Mouse (Mus musculus): ENCODE results near the gene Ceacam19. TPM values are rescaled to one million over a fixed set of nuclear protein-coding genes. Genes with fewer than 3 reads are reported as not detected.

The Ceacam19 gene
- polyA plus RNA-seq, 1 experiment from 2014 or later = 1.2 TPM

DNA sequence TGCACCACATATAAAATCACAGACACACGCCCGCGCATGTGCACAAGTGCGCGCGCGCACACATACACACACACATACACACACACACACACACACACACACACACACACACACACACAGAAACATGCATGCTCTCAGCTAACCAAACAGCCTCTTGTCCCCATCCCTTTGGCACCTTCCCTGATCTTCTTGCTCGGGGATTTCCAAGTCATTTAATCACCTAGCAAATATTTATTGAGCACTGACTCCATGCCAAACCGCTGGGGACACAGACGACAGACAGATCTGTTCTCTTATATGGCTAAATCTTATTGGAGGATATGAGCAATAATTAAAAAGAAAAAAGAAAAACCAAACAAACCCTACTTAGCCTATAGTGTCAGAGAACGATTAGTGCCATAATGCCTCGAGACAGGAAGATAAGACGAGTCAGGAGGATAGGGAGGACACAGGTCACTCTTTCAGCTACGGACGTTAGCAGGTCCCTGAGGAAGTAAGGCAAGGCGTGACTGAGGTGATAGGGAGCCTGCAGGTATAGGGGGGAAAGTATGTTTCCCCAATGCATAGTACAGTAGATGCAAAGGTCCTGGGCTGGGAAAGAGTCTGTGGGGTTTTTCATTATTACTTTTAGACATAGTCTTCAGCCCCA lies 19.9 kb downstream of the Ceacam19 start:
- Histone ChIP-seq H3K4me1 (ENCODE audit: control insufficient read depth, insufficient read depth, low read length) (no peaks in the 10 kb centered on the region), H3K27ac (replicated peaks; ENCODE audit: low read depth, low read length) (no peak overlapping the region)

DNA sequence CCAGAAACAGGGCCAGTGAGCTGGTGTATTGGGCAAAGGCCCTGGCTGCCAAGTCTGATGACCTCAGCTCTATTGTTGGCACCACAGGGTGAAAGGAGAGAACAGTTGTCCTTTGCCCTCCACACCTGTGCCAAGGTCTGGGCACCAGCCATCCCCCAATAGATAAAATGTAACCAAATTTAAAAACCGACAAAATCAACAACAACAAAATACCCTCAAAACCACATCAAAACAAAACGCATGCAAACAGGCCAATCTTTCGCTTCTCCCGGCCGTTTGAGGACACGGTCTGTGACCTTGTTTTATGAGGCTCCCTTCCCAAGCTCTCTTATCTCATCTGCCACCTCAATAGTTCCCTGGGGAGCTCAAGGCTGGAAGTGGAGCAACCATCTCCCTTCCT lies 21.3 kb downstream of the Ceacam19 start:
- no peak overlapping the region for H3K9ac ChIP-seq (ENCODE audit: low read depth, low read length)
- H3K27ac ChIP-seq (replicated peaks; ENCODE audit: low read depth, low read length) = no peak overlapping the region
- ATAC-seq (ENCODE audit: low read depth) (no peak), DNase-seq (ENCODE audit: low spot score) (no peak)
- no peaks in the 10 kb centered on the region for H3K36me3 ChIP-seq (ENCODE audit: control insufficient read depth, insufficient read depth, low read length)
- 84% methylated on average over 6 of the region's 6 CpGs for WGBS
- H3K4me2 ChIP-seq (ENCODE audit: low read depth, low read length) = no peak overlapping the region
- no peaks in the 10 kb centered on the region for H3K4me1 ChIP-seq (ENCODE audit: control insufficient read depth, insufficient read depth, low read length)
- H3K9me3 ChIP-seq (ENCODE audit: control insufficient read depth, low read length) = no peaks in the 10 kb centered on the region
- no peaks in the 10 kb centered on the region for H3K27me3 ChIP-seq (replicated peaks; ENCODE audit: control insufficient read depth, insufficient read depth, low read length)
- H3K4me3 ChIP-seq (ENCODE audit: low read depth, low read length) = no peak overlapping the region

More for the DNA sequence above, 19.9 kb downstream of the Ceacam19 start:
- H3K4me3 ChIP-seq (ENCODE audit: low read depth, low read length) = no peak overlapping the region
- WGBS = 84% methylated on average over 16 of the region's 16 CpGs
- no peaks in the 10 kb centered on the region for H3K27me3 ChIP-seq (replicated peaks; ENCODE audit: control insufficient read depth, insufficient read depth, low read length)
- DNase-seq (ENCODE audit: low spot score) (no peak), ATAC-seq (ENCODE audit: low read depth) (no peak)
- H3K36me3 ChIP-seq (ENCODE audit: control insufficient read depth, insufficient read depth, low read length) = no peaks in the 10 kb centered on the region
- no peak overlapping the region for H3K4me2 ChIP-seq (ENCODE audit: low read depth, low read length)
- no peaks in the 10 kb centered on the region for H3K9me3 ChIP-seq (ENCODE audit: control insufficient read depth, low read length)
- no peak overlapping the region for H3K9ac ChIP-seq (ENCODE audit: low read depth, low read length)

DNA sequence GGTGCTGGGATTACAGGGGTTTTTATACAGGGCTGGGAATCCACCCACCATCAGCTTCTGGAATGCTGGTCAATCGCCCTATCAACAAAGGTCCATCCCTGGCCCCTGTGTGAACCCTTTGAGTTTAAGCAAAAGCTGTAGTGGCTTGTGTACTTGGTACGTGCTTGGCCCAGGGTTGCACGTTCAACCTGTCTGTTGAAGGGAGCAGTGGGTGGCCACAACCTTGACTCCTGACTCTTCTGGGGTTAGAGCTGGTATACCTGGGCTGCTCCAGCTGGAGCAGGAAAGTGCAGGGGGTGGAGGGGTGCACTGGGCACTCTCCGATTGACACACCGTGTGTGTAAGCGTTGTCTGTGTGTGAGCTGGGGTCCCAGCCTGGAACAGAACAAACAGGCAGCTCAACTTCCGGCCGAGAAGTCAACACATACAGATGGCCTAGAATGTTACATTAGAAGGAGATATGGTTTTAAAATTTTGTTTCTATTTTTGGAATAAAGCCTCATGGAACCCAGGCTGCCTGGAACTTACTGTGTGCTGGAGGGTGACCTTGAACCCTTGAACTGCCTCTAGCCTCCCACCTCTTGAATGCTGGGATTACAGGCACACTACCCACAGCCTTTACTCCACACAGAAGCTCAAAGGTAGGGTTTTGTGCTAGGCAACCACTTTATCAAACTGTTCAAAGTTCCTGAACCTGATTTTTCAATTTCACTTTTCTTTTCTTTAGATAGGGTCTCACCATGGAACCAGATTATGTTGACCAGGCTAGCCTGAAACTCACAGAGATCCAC lies 22.3 kb downstream of the Ceacam19 start:
- Histone ChIP-seq H3K27me3 (replicated peaks; ENCODE audit: control insufficient read depth, insufficient read depth, low read length) (no peaks in the 10 kb centered on the region), H3K4me3 (ENCODE audit: low read depth, low read length) (no peak overlapping the region), H3K9me3 (ENCODE audit: control insufficient read depth, low read length) (no peaks in the 10 kb centered on the region), H3K4me2 (ENCODE audit: low read depth, low read length) (no peak overlapping the region), H3K27ac (replicated peaks; ENCODE audit: low read depth, low read length) (no peak overlapping the region), H3K9ac (ENCODE audit: low read depth, low read length) (no peak overlapping the region), H3K4me1 (ENCODE audit: control insufficient read depth, insufficient read depth, low read length) (no peaks in the 10 kb centered on the region), H3K36me3 (ENCODE audit: control insufficient read depth, insufficient read depth, low read length) (no peaks in the 10 kb centered on the region)
- DNase-seq (ENCODE audit: low spot score) = no peak
- WGBS = 84% methylated on average over 8 of the region's 8 CpGs
- no peak for ATAC-seq (ENCODE audit: low read depth)

DNA sequence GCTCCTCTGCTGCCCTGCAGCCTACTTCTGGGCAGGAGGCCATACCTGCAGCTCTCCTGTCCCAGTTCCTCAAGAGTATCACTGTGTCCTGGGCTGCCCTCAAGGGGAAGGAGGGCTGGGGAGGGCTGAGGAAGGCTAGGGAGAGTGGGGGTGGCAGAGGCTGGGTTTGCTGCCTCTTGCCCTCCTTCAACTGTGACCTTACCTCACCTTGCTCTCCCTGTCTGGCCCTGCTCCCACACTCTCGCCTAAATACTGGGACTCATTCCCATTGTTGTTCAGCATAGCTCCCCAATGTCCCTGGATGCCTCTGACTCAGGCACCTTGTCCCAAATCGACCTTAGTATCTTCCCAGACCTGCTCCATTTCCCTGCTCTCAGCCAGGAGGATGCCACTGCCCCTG lies 23.5 kb downstream of the Ceacam19 start:
- H3K9me3 ChIP-seq (ENCODE audit: control insufficient read depth, low read length) = no peaks in the 10 kb centered on the region
- H3K9ac ChIP-seq (ENCODE audit: low read depth, low read length) = no peak overlapping the region
- DNase-seq (ENCODE audit: low spot score) (no peak), ATAC-seq (ENCODE audit: low read depth) (no peak)
- 21% methylated on average over 1 of the region's 2 CpGs for WGBS
- H3K27ac ChIP-seq (replicated peaks; ENCODE audit: low read depth, low read length) = no peak overlapping the region
- H3K4me3 ChIP-seq (ENCODE audit: low read depth, low read length) = no peak overlapping the region
- no peak overlapping the region for H3K4me2 ChIP-seq (ENCODE audit: low read depth, low read length)
- no peaks in the 10 kb centered on the region for H3K36me3 ChIP-seq (ENCODE audit: control insufficient read depth, insufficient read depth, low read length)
- H3K4me1 ChIP-seq (ENCODE audit: control insufficient read depth, insufficient read depth, low read length) = no peaks in the 10 kb centered on the region
- no peaks in the 10 kb centered on the region for H3K27me3 ChIP-seq (replicated peaks; ENCODE audit: control insufficient read depth, insufficient read depth, low read length)

DNA sequence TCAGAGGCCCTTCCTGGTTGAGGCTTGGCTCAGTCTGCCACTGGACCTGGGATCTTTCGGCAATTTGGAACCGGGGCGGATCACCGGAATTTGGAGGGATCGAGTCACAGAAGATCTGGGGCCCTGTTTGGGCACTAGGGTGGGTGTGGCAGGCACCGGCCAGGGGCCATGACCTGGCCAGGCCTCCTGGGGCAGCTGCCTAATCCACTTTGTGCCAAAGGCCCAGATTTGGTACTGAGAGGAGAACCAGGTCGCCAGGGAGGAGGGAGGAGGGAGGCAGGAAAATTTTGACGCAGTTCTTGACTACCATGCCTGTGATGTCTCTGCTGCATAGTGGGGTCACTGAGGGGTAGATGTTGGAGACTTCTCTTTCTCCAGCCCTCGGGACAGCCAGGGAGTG lies 26.6 kb downstream of the Ceacam19 start, which contains the start of gene Ceacam16:
Gene Ceacam16 (minus strand): TSS at position 101 of the 400 bp plus-strand sequence.
- ATAC-seq (ENCODE audit: low read depth) = no peak
- Histone ChIP-seq H3K9me3 (ENCODE audit: control insufficient read depth, low read length) (no peaks in the 10 kb centered on the region), H3K9ac (ENCODE audit: low read depth, low read length) (no peak within 1 kb of the TSS), H3K36me3 (ENCODE audit: control insufficient read depth, insufficient read depth, low read length) (no peaks in the 10 kb centered on the region), H3K4me3 (ENCODE audit: low read depth, low read length) (no peak within 1 kb of the TSS), H3K27me3 (replicated peaks; ENCODE audit: control insufficient read depth, insufficient read depth, low read length) (no peaks in the 10 kb centered on the region), H3K4me1 (ENCODE audit: control insufficient read depth, insufficient read depth, low read length) (no peaks in the 10 kb centered on the region), H3K4me2 (ENCODE audit: low read depth, low read length) (no peak within 1 kb of the TSS), H3K27ac (replicated peaks; ENCODE audit: low read depth, low read length) (no peak within 1 kb of the TSS)
- no peak for DNase-seq (ENCODE audit: low spot score)
- WGBS = 74% methylated on average over 9 of the region's 9 CpGs

DNA sequence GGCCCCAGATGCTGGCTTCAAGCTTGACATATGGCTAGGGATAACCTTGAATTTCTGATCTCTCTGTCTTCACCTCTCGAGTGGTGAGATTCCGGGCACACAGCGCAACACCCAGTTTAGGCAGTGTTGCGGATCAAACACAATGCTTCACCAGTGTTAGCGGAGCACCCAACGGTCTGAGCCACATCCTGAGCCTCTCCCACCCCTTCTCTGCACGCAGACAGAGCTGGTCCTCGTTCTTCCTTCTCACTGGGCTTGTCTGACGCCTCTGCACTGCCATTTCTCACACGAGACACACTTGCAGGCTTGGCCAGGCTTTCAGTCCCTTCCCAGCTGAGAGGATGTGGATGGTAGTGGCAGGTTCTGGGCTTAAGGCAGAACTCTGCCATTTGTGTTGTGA lies 28.0 kb downstream of the Ceacam19 start:
- H3K36me3 ChIP-seq (ENCODE audit: control insufficient read depth, insufficient read depth, low read length) = no peaks in the 10 kb centered on the region
- no peak overlapping the region for H3K9ac ChIP-seq (ENCODE audit: low read depth, low read length)
- no peaks in the 10 kb centered on the region for H3K27me3 ChIP-seq (replicated peaks; ENCODE audit: control insufficient read depth, insufficient read depth, low read length)
- H3K9me3 ChIP-seq (ENCODE audit: control insufficient read depth, low read length) = no peaks in the 10 kb centered on the region
- DNase-seq (ENCODE audit: low spot score) (no peak), ATAC-seq (ENCODE audit: low read depth) (no peak)
- H3K4me3 ChIP-seq (ENCODE audit: low read depth, low read length) = no peak overlapping the region
- H3K27ac ChIP-seq (replicated peaks; ENCODE audit: low read depth, low read length) = no peak overlapping the region
- no peaks in the 10 kb centered on the region for H3K4me1 ChIP-seq (ENCODE audit: control insufficient read depth, insufficient read depth, low read length)
- 71% methylated on average over 10 of the region's 10 CpGs for WGBS
- no peak overlapping the region for H3K4me2 ChIP-seq (ENCODE audit: low read depth, low read length)

DNA sequence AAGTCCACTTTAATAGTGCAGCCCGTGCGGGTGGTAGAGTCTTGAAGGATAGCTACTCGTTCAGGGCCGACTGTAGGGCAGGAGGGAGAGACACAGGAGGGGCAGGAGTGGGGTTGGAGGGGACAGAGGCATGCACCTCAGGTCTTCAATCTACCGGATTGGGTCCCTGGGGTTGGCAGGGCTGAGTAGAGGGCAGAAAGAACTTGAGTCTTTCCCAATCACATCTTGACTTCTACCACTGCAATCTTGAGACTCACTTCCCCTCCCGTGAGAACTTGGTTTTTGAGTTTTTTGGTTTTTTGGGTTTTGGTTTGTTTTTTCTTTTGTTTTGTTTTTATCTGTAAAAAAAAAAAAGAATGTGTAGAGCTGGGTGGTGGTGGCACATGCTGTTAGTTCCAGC lies 31.5 kb downstream of the Ceacam19 start:
- DNase-seq (ENCODE audit: low spot score) = no peak
- H3K27me3 ChIP-seq (replicated peaks; ENCODE audit: control insufficient read depth, insufficient read depth, low read length) = peaks cover 6% of the 10 kb centered on the region
- H3K36me3 ChIP-seq (ENCODE audit: control insufficient read depth, insufficient read depth, low read length) = no peaks in the 10 kb centered on the region
- no peak overlapping the region for H3K4me3 ChIP-seq (ENCODE audit: low read depth, low read length)
- no peak overlapping the region for H3K27ac ChIP-seq (replicated peaks; ENCODE audit: low read depth, low read length)
- no peak overlapping the region for H3K9ac ChIP-seq (ENCODE audit: low read depth, low read length)
- no peaks in the 10 kb centered on the region for H3K4me1 ChIP-seq (ENCODE audit: control insufficient read depth, insufficient read depth, low read length)
- WGBS = 76% methylated on average over 6 of the region's 6 CpGs
- no peak overlapping the region for H3K4me2 ChIP-seq (ENCODE audit: low read depth, low read length)
- no peaks in the 10 kb centered on the region for H3K9me3 ChIP-seq (ENCODE audit: control insufficient read depth, low read length)
- ATAC-seq (ENCODE audit: low read depth) = no peak

DNA sequence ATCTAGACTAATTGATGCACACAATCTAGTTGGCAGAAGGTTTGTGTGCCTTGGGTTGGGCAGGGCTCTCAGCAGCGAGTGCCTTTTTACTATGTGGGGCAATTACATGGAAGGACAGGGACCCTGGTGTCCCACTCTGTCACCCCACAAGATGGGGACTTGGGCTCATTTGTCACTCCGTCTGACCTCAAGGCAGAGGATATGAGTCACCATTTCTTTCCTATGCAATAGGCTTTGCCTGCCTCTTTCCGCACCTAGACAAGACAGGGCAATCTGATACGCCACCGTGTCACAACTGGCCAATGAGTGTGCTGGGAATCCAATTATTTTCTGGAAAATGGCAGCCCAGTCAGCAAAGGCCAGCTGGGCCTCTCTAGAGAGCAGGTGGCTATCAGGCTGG lies 32.1 kb downstream of the Ceacam19 start:
- ATAC-seq (ENCODE audit: low read depth) = no peak
- H3K27ac ChIP-seq (replicated peaks; ENCODE audit: low read depth, low read length) = no peak overlapping the region
- WGBS = 78% methylated on average over 5 of the region's 5 CpGs

DNA sequence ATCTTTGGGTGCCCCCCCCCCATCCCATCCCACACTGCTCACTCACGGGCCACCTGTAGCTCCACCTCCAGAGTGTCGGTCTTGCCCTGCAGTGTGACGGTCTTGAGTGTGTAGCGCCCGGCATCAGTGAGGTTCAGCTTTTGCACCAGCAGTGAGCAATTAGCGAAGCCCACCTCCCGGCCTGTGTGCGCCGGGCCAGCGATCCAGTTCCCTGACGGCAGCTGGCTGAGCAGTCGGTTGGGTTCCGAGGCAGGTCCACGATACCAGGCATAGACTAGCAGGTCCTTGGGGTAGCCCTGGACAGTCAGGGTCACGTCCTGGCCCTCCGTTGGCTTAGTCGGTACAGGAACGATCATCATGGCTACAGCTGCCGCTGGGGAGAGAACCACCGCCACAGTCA lies 34.2 kb downstream of the Ceacam19 start:
- H3K9me3 ChIP-seq (ENCODE audit: control insufficient read depth, low read length) = no peaks in the 10 kb centered on the region
- ATAC-seq (ENCODE audit: low read depth) = no peak
- 87% methylated on average over 16 of the region's 20 CpGs for WGBS
- no peak overlapping the region for H3K27ac ChIP-seq (replicated peaks; ENCODE audit: low read depth, low read length)
- H3K9ac ChIP-seq (ENCODE audit: low read depth, low read length) = no peak overlapping the region
- DNase-seq (ENCODE audit: low spot score) = no peak
- no peak overlapping the region for H3K4me2 ChIP-seq (ENCODE audit: low read depth, low read length)
- no peaks in the 10 kb centered on the region for H3K4me1 ChIP-seq (ENCODE audit: control insufficient read depth, insufficient read depth, low read length)
- H3K36me3 ChIP-seq (ENCODE audit: control insufficient read depth, insufficient read depth, low read length) = no peaks in the 10 kb centered on the region
- H3K27me3 ChIP-seq (replicated peaks; ENCODE audit: control insufficient read depth, insufficient read depth, low read length) = peaks cover 6% of the 10 kb centered on the region
- H3K4me3 ChIP-seq (ENCODE audit: low read depth, low read length) = no peak overlapping the region

More for the DNA sequence above, 32.1 kb downstream of the Ceacam19 start:
- no peak overlapping the region for H3K9ac ChIP-seq (ENCODE audit: low read depth, low read length)
- H3K4me2 ChIP-seq (ENCODE audit: low read depth, low read length) = no peak overlapping the region
- no peaks in the 10 kb centered on the region for H3K36me3 ChIP-seq (ENCODE audit: control insufficient read depth, insufficient read depth, low read length)
- DNase-seq (ENCODE audit: low spot score) = no peak
- H3K4me3 ChIP-seq (ENCODE audit: low read depth, low read length) = no peak overlapping the region
- H3K27me3 ChIP-seq (replicated peaks; ENCODE audit: control insufficient read depth, insufficient read depth, low read length) = peaks cover 6% of the 10 kb centered on the region
- H3K9me3 ChIP-seq (ENCODE audit: control insufficient read depth, low read length) = no peaks in the 10 kb centered on the region
- no peaks in the 10 kb centered on the region for H3K4me1 ChIP-seq (ENCODE audit: control insufficient read depth, insufficient read depth, low read length)
